Mouse (Mus musculus) megakaryocyte, embryonic 14.5 days (primary cell): ENCODE results near the gene Haghl. TPM values are rescaled to one million over a fixed set of nuclear protein-coding genes. Genes with fewer than 3 reads are reported as not detected.

ENCODE experiments used
- H3K27me3 ChIP-seq: replicated peaks from 2 replicates; pipeline ENCODE3; 2012; ENCODE audit warnings: inconsistent platforms
- H3K36me3 ChIP-seq: replicated peaks from 2 replicates; pipeline ENCODE3; 2012; ENCODE audit warnings: low read length, inconsistent platforms, mixed read lengths
- H3K4me1 ChIP-seq: 2 replicates; pipeline ENCODE4 v1.6.1; 2012; ENCODE audit warnings: inconsistent platforms
- H3K4me3 ChIP-seq: replicated peaks from 2 replicates; pipeline ENCODE3; 2012; ENCODE audit warnings: moderate library complexity, mild to moderate bottlenecking, inconsistent platforms
- H3K9me3 ChIP-seq: 2 replicates; pipeline ENCODE4 v1.6.1; 2012; ENCODE audit warnings: inconsistent platforms
- FLI1 ChIP-seq: IDR thresholded peaks from 2 replicates; pipeline ENCODE4 v1.6.1; 2012; ENCODE audit warnings: low read length, inconsistent platforms, mixed read lengths
- GATA1 ChIP-seq: IDR thresholded peaks from 3 replicates; pipeline ENCODE4 v1.6.1; 2012; ENCODE audit warnings: mixed read lengths, low read length, inconsistent platforms, borderline replicate concordance
- polyA plus RNA-seq: library from polyadenylated mRNA; stranded (reverse); fragments of >175 nt; gene quantifications from 2 replicates; pipeline ENCODE4 v1.2.3, GENCODE M21; 2012; ENCODE audit warnings: low replicate concordance; ENCODE audit not compliant: insufficient read depth

Gene Haghl
- polyA plus RNA-seq, 1 experiment: 29.7 TPM

GRCm38 (mm10) chr17:25829558-25830017, 44.1 kb upstream of the Haghl start:
- peaks cover 69% of the 10 kb centered on the region for H3K36me3 ChIP-seq
- no peaks in the 10 kb centered on the region for H3K27me3 ChIP-seq
- no peaks in the 10 kb centered on the region for H3K9me3 ChIP-seq
- no peak for TF ChIP-seq GATA1
- no peak for TF ChIP-seq FLI1
- H3K4me3 ChIP-seq: peak overlapping the region; percentile 93
- H3K4me1 ChIP-seq: peaks cover 88% of the 10 kb centered on the region

DNA sequence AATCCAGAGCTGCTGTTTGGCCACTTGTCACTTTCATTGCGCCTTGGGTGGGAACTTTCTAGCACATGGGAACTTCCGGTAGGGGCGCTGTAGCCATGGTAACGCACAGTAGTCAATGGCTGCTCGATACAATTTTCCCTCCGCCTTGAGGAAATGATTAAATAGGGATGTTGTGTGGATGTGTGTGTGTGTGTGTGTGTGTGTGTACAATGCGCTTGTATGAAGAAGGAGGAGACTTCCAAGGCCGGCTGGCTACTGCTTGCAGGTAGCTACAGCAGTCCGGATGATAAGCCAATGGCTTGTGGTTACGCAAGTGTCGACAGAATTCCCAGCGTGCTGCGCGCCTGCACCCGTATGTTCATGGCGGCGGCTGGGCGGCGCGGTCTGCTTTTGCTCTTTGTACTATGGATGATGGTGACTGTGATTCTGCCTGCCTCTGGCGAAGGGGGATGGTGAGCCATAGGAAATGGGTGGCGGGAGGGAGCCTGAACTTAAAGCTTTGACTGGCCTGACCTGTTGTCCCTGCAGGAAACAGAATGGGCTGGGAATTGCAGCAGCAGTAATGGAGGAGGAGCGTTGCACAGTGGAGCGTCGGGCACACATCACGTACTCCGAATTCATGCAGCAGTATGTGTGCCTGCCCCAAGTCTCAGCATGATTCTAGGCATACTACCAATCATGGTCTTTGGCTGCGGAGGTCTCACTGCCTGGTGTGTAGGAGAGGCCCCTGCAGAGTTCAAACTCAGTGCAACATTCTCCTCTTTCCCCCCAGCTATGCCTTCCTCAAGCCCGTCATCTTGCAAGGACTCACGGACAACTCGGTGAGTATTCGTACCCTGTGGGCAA, 43.5 kb upstream of the Haghl start, which contains the start of gene Jmjd8:
TSS of gene Jmjd8 (plus strand) at position 156 of the 846 bp plus-strand sequence.
- no peaks in the 10 kb centered on the region for H3K9me3 ChIP-seq
- H3K27me3 ChIP-seq: no peaks in the 10 kb centered on the region
- H3K4me3 ChIP-seq: peak within 1 kb of the TSS; percentile 93
- peaks cover 88% of the 10 kb centered on the region for H3K4me1 ChIP-seq
- TF ChIP-seq FLI1: no peak
- TF ChIP-seq GATA1: no peak
- peaks cover 67% of the 10 kb centered on the region for H3K36me3 ChIP-seq

DNA sequence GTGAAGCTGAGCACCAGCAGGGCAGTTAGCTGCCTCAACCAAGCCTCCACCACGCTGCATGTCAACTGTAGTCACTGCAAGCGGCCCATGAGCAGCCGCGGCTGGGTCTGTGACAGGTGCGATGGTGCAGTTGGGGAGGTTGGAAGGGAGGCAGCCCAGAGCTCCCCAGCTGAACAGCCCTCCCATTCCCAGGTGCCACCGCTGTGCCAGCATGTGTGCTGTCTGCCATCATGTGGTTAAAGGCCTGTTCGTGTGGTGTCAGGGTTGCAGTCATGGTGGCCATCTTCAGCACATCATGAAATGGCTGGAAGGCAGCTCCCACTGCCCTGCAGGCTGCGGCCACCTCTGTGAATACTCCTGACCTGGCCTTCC, 42.7 kb upstream of the Haghl start:
- peak overlapping the region; percentile 93 for H3K4me3 ChIP-seq
- TF ChIP-seq FLI1 (no peak), GATA1 (no peak)
- peaks cover 86% of the 10 kb centered on the region for H3K4me1 ChIP-seq
- no peaks in the 10 kb centered on the region for H3K27me3 ChIP-seq
- H3K9me3 ChIP-seq: no peaks in the 10 kb centered on the region
- peaks cover 67% of the 10 kb centered on the region for H3K36me3 ChIP-seq

DNA sequence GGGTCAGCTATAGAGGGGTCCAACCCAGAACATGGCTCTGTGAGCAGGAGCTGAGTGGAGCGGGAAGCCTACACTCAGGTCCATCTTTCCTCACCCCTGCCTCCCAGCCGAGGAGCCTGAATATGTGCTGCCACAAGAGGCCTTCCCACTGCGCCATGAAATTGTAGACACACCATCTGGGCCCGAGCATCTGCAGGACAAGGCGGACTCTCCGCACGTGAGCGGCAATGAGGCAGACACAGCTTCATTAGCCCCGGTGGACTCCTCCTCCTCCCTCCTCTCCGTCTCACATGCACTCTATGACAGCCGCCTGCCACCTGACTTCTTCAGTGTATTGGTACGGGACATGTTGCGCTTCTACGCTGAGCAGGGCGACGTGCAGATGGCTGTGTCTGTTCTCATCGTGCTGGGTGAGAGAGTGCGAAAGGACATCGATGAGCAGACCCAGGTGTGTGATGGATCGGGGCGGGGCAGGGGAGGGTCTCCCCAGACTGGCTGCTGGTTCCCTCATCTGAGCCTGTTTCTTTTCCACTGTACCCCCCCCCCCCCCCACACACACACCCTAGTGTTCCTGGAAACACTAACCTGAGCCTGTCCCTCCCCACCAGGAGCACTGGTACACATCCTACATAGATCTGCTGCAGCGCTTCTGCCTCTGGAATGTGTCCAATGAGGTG, 42.2 kb upstream of the Haghl start:
- H3K4me1 ChIP-seq: peaks cover 89% of the 10 kb centered on the region
- TF ChIP-seq FLI1 (no peak), GATA1 (no peak)
- no peaks in the 10 kb centered on the region for H3K9me3 ChIP-seq
- no peaks in the 10 kb centered on the region for H3K27me3 ChIP-seq
- peak overlapping the region; percentile 93 for H3K4me3 ChIP-seq
- H3K36me3 ChIP-seq: peaks cover 67% of the 10 kb centered on the region

- H3K4me1 ChIP-seq: peaks cover 90% of the 10 kb centered on the region
- no peak for TF ChIP-seq FLI1
- TF ChIP-seq GATA1: no peak
Measured at GRCm38 (mm10) chr17:25827011-25827410, 41.5 kb upstream of the Haghl start.

GRCm38 (mm10) chr17:25825984-25826570, 40.6 kb upstream of the Haghl start:
- TF ChIP-seq FLI1: no peak
- no peak for TF ChIP-seq GATA1
- Histone ChIP-seq H3K36me3 (peaks cover 57% of the 10 kb centered on the region), H3K9me3 (no peaks in the 10 kb centered on the region), H3K4me1 (peaks cover 80% of the 10 kb centered on the region), H3K27me3 (peaks cover 6% of the 10 kb centered on the region), H3K4me3 (peak overlapping the region; percentile 53)

More at GRCm38 (mm10) chr17:25827011-25827410, 41.5 kb upstream of the Haghl start:
- peaks cover 3% of the 10 kb centered on the region for H3K27me3 ChIP-seq
- H3K4me3 ChIP-seq: peak overlapping the region; percentile 55
- H3K36me3 ChIP-seq: peaks cover 66% of the 10 kb centered on the region
- no peaks in the 10 kb centered on the region for H3K9me3 ChIP-seq

GRCm38 (mm10) chr17:25825311-25825710, 39.8 kb upstream of the Haghl start:
- H3K4me1 ChIP-seq: peaks cover 73% of the 10 kb centered on the region
- H3K36me3 ChIP-seq: peaks cover 49% of the 10 kb centered on the region
- no peaks in the 10 kb centered on the region for H3K9me3 ChIP-seq
- H3K27me3 ChIP-seq: peaks cover 12% of the 10 kb centered on the region
- TF ChIP-seq FLI1 (no peak), GATA1 (no peak)
- peak overlapping the region; percentile 46 for H3K4me3 ChIP-seq

DNA sequence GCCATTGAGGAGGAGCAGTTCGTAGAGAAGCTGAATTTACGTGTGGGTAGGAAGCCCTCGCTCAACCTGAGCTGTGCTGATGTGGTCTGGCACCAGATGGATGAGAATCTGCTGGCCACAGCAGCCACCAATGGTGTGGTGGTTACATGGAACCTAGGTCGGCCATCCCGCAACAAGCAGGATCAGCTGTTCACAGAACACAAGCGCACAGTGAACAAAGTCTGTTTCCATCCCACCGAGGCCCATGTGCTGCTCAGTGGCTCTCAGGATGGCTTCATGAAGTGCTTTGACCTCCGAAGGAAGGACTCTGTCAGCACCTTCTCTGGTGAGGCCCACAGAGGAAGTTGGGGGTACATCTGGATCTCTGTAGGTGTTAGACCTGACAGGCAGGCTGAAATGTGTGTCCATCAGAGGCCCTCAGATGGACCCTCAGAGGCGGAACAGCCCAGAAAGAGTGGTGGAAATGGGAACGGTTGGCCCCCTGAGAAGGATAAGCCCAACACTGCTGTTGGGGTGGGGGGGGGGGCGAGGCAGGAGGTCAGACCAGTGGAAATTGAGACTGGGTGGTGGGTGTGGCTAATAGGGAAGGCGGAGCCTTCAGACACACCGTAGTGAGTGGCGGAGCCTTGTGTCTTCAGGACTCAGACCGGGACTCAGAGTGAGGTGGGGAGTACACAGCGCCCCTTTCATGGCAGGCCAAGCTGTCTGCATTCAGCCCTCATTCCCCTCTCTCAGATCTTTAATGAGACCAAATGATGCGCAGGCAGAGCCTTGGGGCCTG, 39.1 kb upstream of the Haghl start:
- peaks cover 72% of the 10 kb centered on the region for H3K4me1 ChIP-seq
- H3K4me3 ChIP-seq: peak overlapping the region; percentile 96
- H3K9me3 ChIP-seq: no peaks in the 10 kb centered on the region

DNA sequence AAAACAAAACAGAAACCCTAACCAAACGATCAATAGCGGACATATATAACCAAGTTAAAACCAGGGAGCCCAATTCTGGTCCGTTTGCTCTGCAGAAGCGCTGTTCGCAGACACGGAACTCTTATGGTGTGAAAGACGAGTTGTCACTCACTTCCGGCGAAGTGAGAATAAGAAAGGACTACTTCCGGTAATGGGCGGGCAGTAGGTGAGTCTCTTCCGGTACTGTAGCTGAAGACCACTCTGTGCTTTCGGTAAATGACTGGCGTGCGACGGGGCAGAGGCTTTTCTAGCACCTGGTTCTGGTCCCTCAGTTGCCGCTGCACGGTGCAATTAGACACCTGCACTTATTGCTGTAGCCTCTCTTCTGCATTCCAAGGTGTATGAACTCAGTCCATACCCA, 38.0 kb upstream of the Haghl start, which contains the start of gene Wdr24:
TSS of gene Wdr24 (plus strand) at position 176 of the 400 bp plus-strand sequence.
- peak within 1 kb of the TSS; percentile 96 for H3K4me3 ChIP-seq
- H3K36me3 ChIP-seq: peaks cover 38% of the 10 kb centered on the region
- peaks cover 70% of the 10 kb centered on the region for H3K4me1 ChIP-seq
- H3K9me3 ChIP-seq: no peaks in the 10 kb centered on the region
- no peak for TF ChIP-seq GATA1
- TF ChIP-seq FLI1: peak; percentile 93
- peaks cover 31% of the 10 kb centered on the region for H3K27me3 ChIP-seq

More for the DNA sequence above, 39.1 kb upstream of the Haghl start:
- Histone ChIP-seq H3K27me3 (peaks cover 20% of the 10 kb centered on the region), H3K36me3 (peaks cover 42% of the 10 kb centered on the region)
- no peak for TF ChIP-seq FLI1
- TF ChIP-seq GATA1: no peak
